Mouse (Mus musculus) kidney, adult 2 months (tissue): Measurements from ENCODE around the gene Uba6.

ENCODE experiments used
- CTCF ChIP-seq: fragments of 200-500 bp; conservative IDR thresholded peaks from 2 replicates; pipeline ENCODE4 v1.5.1; 2011; ENCODE audit warnings: low read depth, mild to moderate bottlenecking, control low read depth, low read length, moderate library complexity, mixed read lengths; ENCODE audit not compliant: insufficient read depth, insufficient read length
- POLR2A ChIP-seq: fragments of 200-500 bp; IDR thresholded peaks from one replicate; pipeline ENCODE4 v1.6.1; 2011; ENCODE audit warnings: low read depth, low read length, control low read depth

- TF ChIP-seq CTCF (no peak), POLR2A (no peak)
Measured at GRCm38 (mm10) chr5:86094754-86095153, 77.8 kb downstream of the Uba6 start.
